In the genomic region with DNA sequence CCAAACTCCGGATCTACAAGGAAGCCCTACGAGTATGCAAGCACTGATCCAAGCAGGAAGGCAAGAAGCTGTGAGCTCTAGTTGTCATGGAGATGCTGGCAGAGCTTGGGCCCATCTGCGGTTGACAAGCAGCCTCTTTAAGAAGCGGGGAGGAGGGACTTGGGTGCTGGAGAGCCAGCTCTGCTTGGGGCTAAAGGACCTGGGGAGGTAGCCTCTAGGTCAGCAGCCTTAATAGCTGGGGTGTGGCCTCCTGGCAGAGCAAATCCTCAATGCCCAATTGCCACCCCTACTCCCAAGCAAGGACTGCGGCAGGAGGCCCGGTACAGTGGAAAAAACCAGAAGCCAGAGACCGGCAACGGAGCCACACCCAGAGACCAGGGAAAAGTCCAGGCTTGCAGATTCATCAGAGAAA, we compare ENCODE assay signal across 9 mouse cellular contexts. TPM values are rescaled to one million over a fixed set of nuclear protein-coding genes. Genes with fewer than 3 reads are reported as not detected.
DNase-seq lines count a peak whose midpoint lies in the region; ATAC-seq lines count a peak whose summit lies in the region.
"Had no signal": no experiment of that assay in that cellular context is flagged by ENCODE, and none has a peak within 500 bp of the region (broad histone marks: within the 10 kb centered on the region; RNA-seq: fewer than 3 reads in every experiment).

No protein-coding gene starts in this region.

- H3K9ac ChIP-seq in hindbrain, embryonic 11.5 days (ENCODE audit: low read depth, low read length): no peak overlapping the region
- no peak overlapping the region for H3K9ac ChIP-seq in lung, embryonic 16.5 days (ENCODE audit: low read length)

- no peaks in the 10 kb centered on the region for H3K9me3 ChIP-seq in hindbrain, embryonic 11.5 days (ENCODE audit: control insufficient read depth, low read length)
- no peaks in the 10 kb centered on the region for H3K9me3 ChIP-seq in lung, embryonic 16.5 days (ENCODE audit: control insufficient read depth, low read length)

- H3K4me1 ChIP-seq in hindbrain, embryonic 11.5 days (replicated peaks; ENCODE audit: control insufficient read depth, insufficient read depth, low read length): no peaks in the 10 kb centered on the region
- H3K4me1 ChIP-seq in lung, embryonic 16.5 days (replicated peaks; ENCODE audit: control insufficient read depth, insufficient read depth, low read length): peaks cover 45% of the 10 kb centered on the region

- H3K4me2 ChIP-seq in hindbrain, embryonic 11.5 days (replicated peaks; ENCODE audit: low read depth, low read length): no peak overlapping the region
- peak overlapping the region; percentile 42 for H3K4me2 ChIP-seq in lung, embryonic 16.5 days (ENCODE audit: low read depth, low read length)

- H3K4me3 ChIP-seq in hindbrain, embryonic 11.5 days (ENCODE audit: low read depth, low read length): no peak overlapping the region
- no peak overlapping the region for H3K4me3 ChIP-seq in lung, embryonic 16.5 days (ENCODE audit: low read length)

- H3K36me3 ChIP-seq in hindbrain, embryonic 11.5 days (ENCODE audit: control insufficient read depth, insufficient read depth, low read length): no peaks in the 10 kb centered on the region
- no peaks in the 10 kb centered on the region for H3K36me3 ChIP-seq in lung, embryonic 16.5 days (ENCODE audit: control insufficient read depth, insufficient read depth, low read length)

- no peaks in the 10 kb centered on the region for H3K27me3 ChIP-seq in hindbrain, embryonic 11.5 days (ENCODE audit: control insufficient read depth, insufficient read depth, low read length)
- H3K27me3 ChIP-seq in lung, embryonic 16.5 days (ENCODE audit: control insufficient read depth, insufficient read depth, low read depth, low read length): no peaks in the 10 kb centered on the region

- no peak overlapping the region for H3K27ac ChIP-seq in hindbrain, embryonic 11.5 days (ENCODE audit: low read depth, low read length)
- H3K27ac ChIP-seq in lung, embryonic 16.5 days (ENCODE audit: low read length): peak overlapping the region; percentile 89

- 11% methylated on average over 8 of the region's 8 CpGs for WGBS in hindbrain, embryonic 11.5 days
- WGBS in lung, embryonic 16.5 days: 5% methylated on average over 8 of the region's 8 CpGs

- ATAC-seq in hindbrain, embryonic 11.5 days (ENCODE audit: low FRiP score): no peak
- peak; percentile 82 for ATAC-seq in lung, embryonic 16.5 days (ENCODE audit: low read depth)

- peak; percentile 79 for DNase-seq in MEL-GATA-1-ER (ENCODE audit: extremely low read depth, low read depth)
- DNase-seq in cerebellum, adult 18-20 months: peak; percentile 68 to 82
- DNase-seq in frontal cortex, postnatal 10 days (ENCODE audit: low spot score in 2 of 2): peak; percentile 76 to 83
- DNase-seq in hindbrain, embryonic 11.5 days (ENCODE audit: low spot score): peak; percentile 43
- DNase-seq in layer of hippocampus, postnatal 10 days (ENCODE audit: low spot score in 2 of 2): peak; percentile 69 to 74
- DNase-seq in ovary, postnatal 36 days (ENCODE audit: low spot score): peak; percentile 63
- peak; percentile 67 for DNase-seq in yolk sac, embryonic 10.5 days (ENCODE audit: low spot score)

RNA-seq across cellular contexts. Expression of a gene that starts 2.4 kb away (rescaled TPM):
- polyA plus RNA-seq in hindbrain, embryonic 11.5 days (2014; fragmentation: Nextera tagmentation; extraction: Ambion mirVana): 1,356 and 1,601 TPM in 2 replicates
- 100 to 1,000 TPM; 430 to 445 TPM for total RNA-seq in layer of hippocampus, postnatal 10 days (2021)
- polyA plus RNA-seq in lung, embryonic 16.5 days (2015; fragmentation: Nextera tagmentation; extraction: Ambion mirVana): 1,668 and 1,763 TPM in 2 replicates

RNA-seq across cellular contexts. Expression of a gene that starts 22.1 kb away (rescaled TPM):
- not detected in 2 replicates for polyA plus RNA-seq in hindbrain, embryonic 11.5 days (2014; fragmentation: Nextera tagmentation; extraction: Ambion mirVana)
- not detected for total RNA-seq in layer of hippocampus, postnatal 10 days (2021)
- 0.14 and 0.67 TPM in 2 replicates for polyA plus RNA-seq in lung, embryonic 16.5 days (2015; fragmentation: Nextera tagmentation; extraction: Ambion mirVana)
- polyA plus RNA-seq: neural tube, embryonic 11.5 days had no signal

RNA-seq across cellular contexts. Expression of a gene that starts 43.0 kb away (rescaled TPM):
- polyA plus RNA-seq in hindbrain, embryonic 11.5 days (2014; fragmentation: Nextera tagmentation; extraction: Ambion mirVana): 53.5 and 58.0 TPM in 2 replicates
- total RNA-seq in layer of hippocampus, postnatal 10 days (2021): 10 to 100 TPM; 32.9 to 38.1 TPM
- 40.6 and 41.7 TPM in 2 replicates for polyA plus RNA-seq in lung, embryonic 16.5 days (2015; fragmentation: Nextera tagmentation; extraction: Ambion mirVana)

RNA-seq across cellular contexts. Expression of a gene that starts 43.0 kb away (rescaled TPM):
- polyA plus RNA-seq in hindbrain, embryonic 11.5 days (2014; fragmentation: Nextera tagmentation; extraction: Ambion mirVana): 17.4 and 26.1 TPM in 2 replicates
- 10 to 100 TPM; 15.4 to 21.7 TPM for total RNA-seq in layer of hippocampus, postnatal 10 days (2021)
- 21.4 and 23.5 TPM in 2 replicates for polyA plus RNA-seq in lung, embryonic 16.5 days (2015; fragmentation: Nextera tagmentation; extraction: Ambion mirVana)
